Mouse (Mus musculus) thymus, adult 2 months (tissue): ENCODE results near the gene Cisd1. TPM values are rescaled to one million over a fixed set of nuclear protein-coding genes. Genes with fewer than 3 reads are reported as not detected.

Source experiments
- DNase-seq: peaks from one replicate; pipeline ENCODE4 v3.0.0; 2021
- H3K27ac ChIP-seq: fragments of 200-500 bp; 2 replicates; pipeline ENCODE4 v1.5.1; 2012; ENCODE audit warnings: low read length, control low read depth; ENCODE audit not compliant: control insufficient read depth, insufficient read depth
- H3K27me3 ChIP-seq: fragments of 200-500 bp; 2 replicates; pipeline ENCODE4 v1.6.1; 2012; ENCODE audit warnings: mild to moderate bottlenecking, low read length, moderate library complexity, mixed read lengths; ENCODE audit not compliant: control insufficient read depth, insufficient read depth
- H3K36me3 ChIP-seq: fragments of 200-500 bp; 2 replicates; pipeline ENCODE4 v1.6.1; 2012; ENCODE audit warnings: mild to moderate bottlenecking, low read length, moderate library complexity; ENCODE audit not compliant: control insufficient read depth, insufficient read depth
- H3K4me1 ChIP-seq: fragments of 200-500 bp; replicated peaks from 2 replicates; pipeline ENCODE4 v1.6.1; 2012; ENCODE audit warnings: low read length; ENCODE audit not compliant: control insufficient read depth, insufficient read depth
- H3K4me3 ChIP-seq: fragments of 200-500 bp; 2 replicates; pipeline ENCODE4 v1.5.1; 2012; ENCODE audit warnings: mild to moderate bottlenecking, low read length, control low read depth, moderate library complexity; ENCODE audit not compliant: control insufficient read depth, insufficient read depth
- CTCF ChIP-seq: fragments of 200-500 bp; IDR thresholded peaks from 2 replicates; pipeline ENCODE4 v1.5.1; 2012; ENCODE audit warnings: mild to moderate bottlenecking, control low read depth, low read length, moderate library complexity, borderline replicate concordance; ENCODE audit not compliant: control insufficient read depth, poor library complexity, insufficient read depth; ENCODE audit errors: extremely low read depth
- POLR2A ChIP-seq: fragments of 200-500 bp; IDR thresholded peaks from 2 replicates; pipeline ENCODE4 v1.6.1; 2012; ENCODE audit warnings: mild to moderate bottlenecking, low read length, control low read depth, moderate library complexity; ENCODE audit not compliant: control insufficient read depth, poor library complexity, insufficient read depth; ENCODE audit errors: extremely low read depth
- WGBS: fragments of 180-500 bp; shearing (Covaris S2); methylation state at CpG from one replicate; pipeline ENCODE4 v1.1.7; 2018; 5-methylcytosine and 5-hydroxymethylcytosine counted together
- polyA plus RNA-seq: library from polyadenylated mRNA; depleted of rRNA; stranded (reverse); fragments of >200 nt; gene quantifications from 2 replicates; pipeline ENCODE4 v1.2.3, GENCODE M21; 2012

The Cisd1 gene
- polyA plus RNA-seq, 1 experiment, result 35.1 TPM

GRCm38 (mm10) chr10:71338156-71338905, 6.4 kb downstream of the Cisd1 start:
- Histone ChIP-seq H3K36me3 (peaks cover 11% of the 10 kb centered on the region; the same call in 1 of the 2 replicates), H3K4me1 (peaks cover 9% of the 10 kb centered on the region), H3K4me3 (no peak overlapping the region), H3K27ac (no peak overlapping the region), H3K27me3 (no peaks in the 10 kb centered on the region)
- TF ChIP-seq CTCF (no peak), POLR2A (no peak)
- no peak for DNase-seq
- WGBS, result 80% methylated on average over 8 of the region's 8 CpGs

DNA sequence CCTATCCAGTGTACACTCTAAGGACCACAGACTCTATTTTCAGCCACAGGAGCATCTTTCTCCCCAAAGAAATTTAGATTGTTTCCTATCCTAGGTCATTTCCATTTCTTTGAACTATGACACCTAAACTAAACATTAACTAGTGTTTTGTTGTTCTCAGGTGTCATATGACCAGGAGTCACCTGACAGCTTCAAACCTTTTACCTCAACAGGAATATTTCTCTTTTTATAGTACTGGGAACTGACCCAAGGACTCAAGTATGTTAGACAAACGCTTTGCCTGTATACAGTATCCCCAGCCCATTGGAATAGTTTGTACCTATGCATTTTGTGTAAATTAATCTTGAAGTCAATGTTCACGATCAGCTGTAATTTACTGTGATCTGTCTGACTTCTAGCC, 7.0 kb downstream of the Cisd1 start:
- no peak overlapping the region for H3K4me3 ChIP-seq

DNA sequence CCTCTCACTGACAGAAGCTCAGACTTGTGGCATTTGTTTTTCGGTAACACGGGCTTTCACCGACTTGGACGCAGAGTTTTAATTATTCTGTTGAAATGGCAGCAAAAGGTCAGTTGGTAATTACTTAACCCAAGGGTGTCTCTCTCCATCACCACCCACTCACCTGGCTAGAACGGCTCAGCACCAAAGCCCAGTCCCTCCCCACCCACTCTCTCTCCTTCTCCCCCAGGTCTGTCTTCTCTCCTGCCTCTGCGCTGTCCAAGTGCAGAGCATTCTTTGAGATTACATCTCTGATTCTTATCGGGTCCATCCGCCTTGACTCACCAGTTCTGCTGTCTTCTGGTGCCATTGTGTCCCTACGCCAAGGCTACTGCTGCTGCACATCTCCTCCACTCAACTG, 11.9 kb downstream of the Cisd1 start:
- WGBS, result 90% methylated on average over 9 of the region's 9 CpGs
- Histone ChIP-seq H3K4me1 (no peaks in the 10 kb centered on the region), H3K27me3 (no peaks in the 10 kb centered on the region), H3K4me3 (no peak overlapping the region), H3K36me3 (peaks cover 11% of the 10 kb centered on the region; the same call in 1 of the 2 replicates), H3K27ac (no peak overlapping the region)
- no peak for DNase-seq
- TF ChIP-seq CTCF (no peak), POLR2A (no peak)

More for the DNA sequence above, 7.0 kb downstream of the Cisd1 start:
- DNase-seq, result no peak
- Histone ChIP-seq H3K4me1 (peaks cover 9% of the 10 kb centered on the region), H3K27ac (no peak overlapping the region), H3K27me3 (no peaks in the 10 kb centered on the region), H3K36me3 (peaks cover 11% of the 10 kb centered on the region; the same call in 1 of the 2 replicates)
- 94% methylated on average over 2 of the region's 2 CpGs for WGBS
- TF ChIP-seq POLR2A, result no peak

DNA sequence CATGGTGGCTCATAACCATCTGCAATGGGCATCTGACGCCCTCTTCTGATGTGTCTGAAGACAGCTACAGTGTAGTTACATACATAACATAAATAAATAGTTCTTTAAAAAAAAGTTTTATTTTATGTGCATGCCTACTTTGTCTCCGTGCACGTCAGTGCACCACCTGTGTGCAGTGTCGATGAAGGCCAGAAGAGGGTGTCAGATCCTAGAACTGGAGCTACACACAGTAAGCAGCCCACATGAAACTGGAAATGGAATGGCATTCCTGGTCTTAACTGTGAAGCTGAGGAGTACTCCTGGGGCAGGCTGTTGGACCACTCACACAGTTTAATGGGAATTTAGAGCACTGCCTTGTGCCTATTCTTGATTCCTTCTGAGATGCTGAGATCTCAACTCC, 12.4 kb downstream of the Cisd1 start:
- Histone ChIP-seq H3K4me1 (no peaks in the 10 kb centered on the region), H3K4me3 (no peak overlapping the region), H3K27me3 (no peaks in the 10 kb centered on the region), H3K36me3 (peaks cover 11% of the 10 kb centered on the region; the same call in 1 of the 2 replicates), H3K27ac (no peak overlapping the region)
- WGBS, result over 99% methylated on average over 4 of the region's 4 CpGs
- no peak for TF ChIP-seq CTCF
- no peak for TF ChIP-seq POLR2A
- no peak for DNase-seq

DNA sequence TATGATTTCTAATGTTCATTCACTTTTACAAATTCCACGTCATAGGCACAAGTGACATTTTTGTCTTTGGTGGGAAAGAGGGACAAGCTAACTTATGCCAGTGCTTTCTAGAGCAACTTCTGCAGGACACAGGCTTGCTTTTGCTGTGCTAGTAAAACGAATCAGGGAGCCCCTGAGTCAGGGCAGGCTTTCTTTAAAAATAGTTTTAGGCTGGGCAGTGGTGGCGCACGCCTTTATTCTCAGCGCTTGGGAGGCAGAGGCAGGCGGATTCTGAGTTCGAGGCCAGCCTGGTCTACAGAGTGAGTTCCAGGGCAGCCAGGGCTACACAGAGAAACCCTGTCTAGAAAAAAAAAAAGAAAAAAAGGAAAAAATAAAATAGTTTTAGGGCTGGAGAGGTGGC, 12.8 kb downstream of the Cisd1 start:
- peaks cover 11% of the 10 kb centered on the region; the same call in 1 of the 2 replicates for H3K36me3 ChIP-seq
- no peak overlapping the region for H3K27ac ChIP-seq
- 96% methylated on average over 7 of the region's 7 CpGs for WGBS
- H3K27me3 ChIP-seq, result no peaks in the 10 kb centered on the region
- TF ChIP-seq POLR2A, result no peak
- no peak for TF ChIP-seq CTCF
- DNase-seq, result no peak
- H3K4me1 ChIP-seq, result no peaks in the 10 kb centered on the region
- no peak overlapping the region for H3K4me3 ChIP-seq

DNA sequence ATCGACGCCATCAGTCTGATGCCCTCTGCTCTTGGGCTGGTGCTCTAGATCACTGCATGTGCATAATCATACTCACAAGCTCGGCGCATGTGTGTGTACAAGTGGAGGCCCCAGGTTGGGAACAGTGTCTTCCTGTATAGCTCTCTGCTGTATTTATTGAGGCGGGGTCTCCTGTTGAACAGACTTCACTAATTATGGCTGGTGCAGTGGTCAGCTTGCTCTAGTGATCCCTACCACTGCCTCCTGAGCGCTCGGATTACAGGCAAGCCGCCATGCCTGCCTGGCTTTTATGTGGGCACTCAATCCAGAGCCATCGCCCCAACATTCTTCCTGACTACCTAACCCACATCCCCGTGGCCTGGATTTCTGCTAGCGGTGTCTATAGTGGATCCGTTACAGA, 14.7 kb downstream of the Cisd1 start:
- WGBS, result 98% methylated on average over 12 of the region's 12 CpGs
- Histone ChIP-seq H3K4me3 (no peak overlapping the region), H3K27ac (no peak overlapping the region), H3K27me3 (no peaks in the 10 kb centered on the region), H3K4me1 (no peaks in the 10 kb centered on the region), H3K36me3 (0 out of 2 replicates have a peak, but pooled peaks cover 3% of the 10 kb centered on the region)
- no peak for DNase-seq
- TF ChIP-seq POLR2A (no peak), CTCF (no peak)
